Mouse (Mus musculus) heart, adult 8-10 months (tissue): Measurements from ENCODE around the gene Rnls. TPM values are rescaled to one million over a fixed set of nuclear protein-coding genes. Genes with fewer than 3 reads are reported as not detected.
A peak's percentile ranks its signal among the peaks of the same experiment; 100 is the strongest.

Experiments
- DNase-seq: peaks from one replicate; pipeline ENCODE4 v3.0.0; 2022; ENCODE audit warnings: low spot score
- total RNA-seq, 4 experiments: library from RNA; stranded (reverse); gene quantifications; 2 replicates each; pipeline ENCODE4 v1.2.4; 2022

Gene Rnls
- total RNA-seq, 4 experiments from 2014 or later: 12.7 to 13.9 (median 13.4) TPM

- no peak for DNase-seq
Observed at GRCm38 (mm10) chr19:33264224-33264993, 127.7 kb downstream of the Rnls start.

- no peak for DNase-seq
Observed at GRCm38 (mm10) chr19:33262421-33262820, 129.7 kb downstream of the Rnls start.

- DNase-seq: no peak
Observed at GRCm38 (mm10) chr19:33259164-33259563, 132.9 kb downstream of the Rnls start.

- no peak for DNase-seq
Observed at GRCm38 (mm10) chr19:33253893-33254292, 138.2 kb downstream of the Rnls start.

GRCm38 (mm10) chr19:33252226-33252625 is 139.9 kb downstream of the Rnls start:
- no peak for DNase-seq

GRCm38 (mm10) chr19:33244196-33244595 is 147.9 kb downstream of the Rnls start:
- no peak for DNase-seq

GRCm38 (mm10) chr19:33240386-33240785 is 151.7 kb downstream of the Rnls start:
- DNase-seq: no peak

GRCm38 (mm10) chr19:33232902-33233301 is 159.2 kb downstream of the Rnls start:
- DNase-seq: no peak

- DNase-seq: no peak
Observed at GRCm38 (mm10) chr19:33231303-33231702, 160.8 kb downstream of the Rnls start.

- DNase-seq: peak; percentile 79
Observed at GRCm38 (mm10) chr19:33227004-33227403, 165.1 kb downstream of the Rnls start.

GRCm38 (mm10) chr19:33225858-33226705 is 166.0 kb downstream of the Rnls start:
- DNase-seq: peak; percentile 24

GRCm38 (mm10) chr19:33225002-33225376 is 167.1 kb downstream of the Rnls start:
- DNase-seq: no peak

- DNase-seq: peak; percentile 54
Observed at GRCm38 (mm10) chr19:33224181-33225001, 167.7 kb downstream of the Rnls start.

GRCm38 (mm10) chr19:33223766-33224165 is 168.3 kb downstream of the Rnls start:
- DNase-seq: no peak

GRCm38 (mm10) chr19:33223276-33223675 is 168.8 kb downstream of the Rnls start:
- peak; percentile 32 for DNase-seq

GRCm38 (mm10) chr19:33222595-33223223 is 169.4 kb downstream of the Rnls start:
- DNase-seq: no peak

GRCm38 (mm10) chr19:33217791-33218300 is 174.2 kb downstream of the Rnls start:
- DNase-seq: peak; percentile 28

- DNase-seq: no peak
Observed at GRCm38 (mm10) chr19:33209709-33210108, 182.4 kb downstream of the Rnls start.

- no peak for DNase-seq
Observed at GRCm38 (mm10) chr19:33207991-33208390, 184.1 kb downstream of the Rnls start.

- DNase-seq: no peak
Observed at GRCm38 (mm10) chr19:33205389-33205788, 186.7 kb downstream of the Rnls start.

GRCm38 (mm10) chr19:33202422-33202821 is 189.7 kb downstream of the Rnls start:
- no peak for DNase-seq
